Mouse (Mus musculus) thymus, adult 2 months (tissue): ENCODE results near the gene Prkag2. TPM values are rescaled to one million over a fixed set of nuclear protein-coding genes. Genes with fewer than 3 reads are reported as not detected.

ENCODE experiments used
- DNase-seq: peaks from one replicate; pipeline ENCODE4 v3.0.0; 2021
- H3K27ac ChIP-seq: fragments of 200-500 bp; 2 replicates; pipeline ENCODE4 v1.5.1; 2012; ENCODE audit warnings: low read length, control low read depth; ENCODE audit not compliant: control insufficient read depth, insufficient read depth
- H3K27me3 ChIP-seq: fragments of 200-500 bp; 2 replicates; pipeline ENCODE4 v1.6.1; 2012; ENCODE audit warnings: mild to moderate bottlenecking, low read length, moderate library complexity, mixed read lengths; ENCODE audit not compliant: control insufficient read depth, insufficient read depth
- H3K36me3 ChIP-seq: fragments of 200-500 bp; 2 replicates; pipeline ENCODE4 v1.6.1; 2012; ENCODE audit warnings: mild to moderate bottlenecking, low read length, moderate library complexity; ENCODE audit not compliant: control insufficient read depth, insufficient read depth
- H3K4me1 ChIP-seq: fragments of 200-500 bp; replicated peaks from 2 replicates; pipeline ENCODE4 v1.6.1; 2012; ENCODE audit warnings: low read length; ENCODE audit not compliant: control insufficient read depth, insufficient read depth
- H3K4me3 ChIP-seq: fragments of 200-500 bp; 2 replicates; pipeline ENCODE4 v1.5.1; 2012; ENCODE audit warnings: mild to moderate bottlenecking, low read length, control low read depth, moderate library complexity; ENCODE audit not compliant: control insufficient read depth, insufficient read depth
- CTCF ChIP-seq: fragments of 200-500 bp; IDR thresholded peaks from 2 replicates; pipeline ENCODE4 v1.5.1; 2012; ENCODE audit warnings: mild to moderate bottlenecking, control low read depth, low read length, moderate library complexity, borderline replicate concordance; ENCODE audit not compliant: control insufficient read depth, poor library complexity, insufficient read depth; ENCODE audit errors: extremely low read depth
- POLR2A ChIP-seq: fragments of 200-500 bp; IDR thresholded peaks from 2 replicates; pipeline ENCODE4 v1.6.1; 2012; ENCODE audit warnings: mild to moderate bottlenecking, low read length, control low read depth, moderate library complexity; ENCODE audit not compliant: control insufficient read depth, poor library complexity, insufficient read depth; ENCODE audit errors: extremely low read depth
- whole genome bisulfite sequencing: fragments of 180-500 bp; shearing (Covaris S2); methylation state at CpG from one replicate; pipeline ENCODE4 v1.1.7; 2018; 5-methylcytosine and 5-hydroxymethylcytosine counted together
- polyA plus RNA-seq: library from polyadenylated mRNA; depleted of rRNA; stranded (reverse); fragments of >200 nt; gene quantifications from 2 replicates; pipeline ENCODE4 v1.2.3, GENCODE M21; 2012

Gene Prkag2
- polyA plus RNA-seq, 1 experiment = 23.5 TPM

- no peak for DNase-seq
- Histone ChIP-seq H3K27ac (no peak overlapping the region), H3K4me3 (no peak overlapping the region), H3K27me3 (no peaks in the 10 kb centered on the region), H3K4me1 (no peaks in the 10 kb centered on the region), H3K36me3 (no peaks in the 10 kb centered on the region)
- TF ChIP-seq POLR2A (no peak), CTCF (no peak)
- 87% methylated on average over 4 of the region's 4 CpGs for WGBS
These were observed 171.6 kb downstream of the Prkag2 start for GRCm38 (mm10) chr5:24928816-24929215.

GRCm38 (mm10) chr5:24927706-24928105 lies 172.7 kb downstream of the Prkag2 start:
- TF ChIP-seq CTCF = no peak
- TF ChIP-seq POLR2A = no peak
- no peak overlapping the region for H3K4me3 ChIP-seq
- no peak for DNase-seq
- H3K27ac ChIP-seq = no peak overlapping the region
- H3K36me3 ChIP-seq = no peaks in the 10 kb centered on the region
- H3K4me1 ChIP-seq = no peaks in the 10 kb centered on the region
- H3K27me3 ChIP-seq = no peaks in the 10 kb centered on the region
- WGBS = 85% methylated on average over 8 of the region's 8 CpGs

- TF ChIP-seq POLR2A = no peak
- no peak for TF ChIP-seq CTCF
- Histone ChIP-seq H3K4me1 (peaks cover 5% of the 10 kb centered on the region), H3K27ac (no peak overlapping the region), H3K4me3 (no peak overlapping the region), H3K27me3 (no peaks in the 10 kb centered on the region), H3K36me3 (no peaks in the 10 kb centered on the region)
- no peak for DNase-seq
- 93% methylated on average over 1 of the region's 1 CpGs for WGBS
These were observed 181.3 kb downstream of the Prkag2 start for GRCm38 (mm10) chr5:24919155-24919554.

- no peaks in the 10 kb centered on the region for H3K36me3 ChIP-seq
- H3K27me3 ChIP-seq = no peaks in the 10 kb centered on the region
- WGBS = 95% methylated on average over 4 of the region's 4 CpGs
- no peak overlapping the region for H3K4me3 ChIP-seq
- no peak for DNase-seq
- H3K27ac ChIP-seq = no peak overlapping the region
- no peak for TF ChIP-seq POLR2A
- no peak for TF ChIP-seq CTCF
- peaks cover 5% of the 10 kb centered on the region for H3K4me1 ChIP-seq
These were observed 183.9 kb downstream of the Prkag2 start for GRCm38 (mm10) chr5:24916511-24916910.

GRCm38 (mm10) chr5:24915119-24915518 lies 185.3 kb downstream of the Prkag2 start:
- H3K36me3 ChIP-seq = no peaks in the 10 kb centered on the region
- H3K27ac ChIP-seq = no peak overlapping the region
- 11% methylated on average over 5 of the region's 5 CpGs for WGBS
- no peak for TF ChIP-seq POLR2A
- TF ChIP-seq CTCF = no peak
- no peak for DNase-seq
- H3K4me1 ChIP-seq = peaks cover 5% of the 10 kb centered on the region
- no peaks in the 10 kb centered on the region for H3K27me3 ChIP-seq
- no peak overlapping the region for H3K4me3 ChIP-seq

DNA sequence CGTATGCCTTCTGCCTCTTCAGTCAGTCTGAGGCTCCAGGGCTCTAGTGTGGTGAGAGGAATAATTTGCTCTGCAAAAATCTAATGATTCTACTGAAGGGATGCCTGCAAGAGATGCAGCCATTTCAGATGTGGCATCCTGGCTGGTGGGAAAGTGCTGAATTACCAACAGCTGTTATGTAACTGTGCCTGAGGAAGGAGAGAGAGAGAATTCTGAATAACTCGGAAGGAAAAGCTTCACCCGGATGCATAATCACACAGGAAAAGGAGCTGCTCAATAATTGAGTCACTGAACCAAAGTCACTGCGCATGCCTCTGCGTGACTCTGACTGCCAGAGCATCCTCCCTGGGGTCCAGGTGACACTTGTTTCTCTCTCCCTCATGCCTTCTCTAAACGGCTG lies 186.8 kb downstream of the Prkag2 start:
- no peaks in the 10 kb centered on the region for H3K36me3 ChIP-seq
- whole genome bisulfite sequencing = 97% methylated on average over 6 of the region's 6 CpGs
- no peaks in the 10 kb centered on the region for H3K27me3 ChIP-seq
- no peak for DNase-seq
- peaks cover 5% of the 10 kb centered on the region for H3K4me1 ChIP-seq
- TF ChIP-seq POLR2A (no peak), CTCF (no peak)
- H3K4me3 ChIP-seq = no peak overlapping the region
- no peak overlapping the region for H3K27ac ChIP-seq
